Mouse (Mus musculus): ENCODE results near the gene Bdh1.

The Bdh1 gene

DNA sequence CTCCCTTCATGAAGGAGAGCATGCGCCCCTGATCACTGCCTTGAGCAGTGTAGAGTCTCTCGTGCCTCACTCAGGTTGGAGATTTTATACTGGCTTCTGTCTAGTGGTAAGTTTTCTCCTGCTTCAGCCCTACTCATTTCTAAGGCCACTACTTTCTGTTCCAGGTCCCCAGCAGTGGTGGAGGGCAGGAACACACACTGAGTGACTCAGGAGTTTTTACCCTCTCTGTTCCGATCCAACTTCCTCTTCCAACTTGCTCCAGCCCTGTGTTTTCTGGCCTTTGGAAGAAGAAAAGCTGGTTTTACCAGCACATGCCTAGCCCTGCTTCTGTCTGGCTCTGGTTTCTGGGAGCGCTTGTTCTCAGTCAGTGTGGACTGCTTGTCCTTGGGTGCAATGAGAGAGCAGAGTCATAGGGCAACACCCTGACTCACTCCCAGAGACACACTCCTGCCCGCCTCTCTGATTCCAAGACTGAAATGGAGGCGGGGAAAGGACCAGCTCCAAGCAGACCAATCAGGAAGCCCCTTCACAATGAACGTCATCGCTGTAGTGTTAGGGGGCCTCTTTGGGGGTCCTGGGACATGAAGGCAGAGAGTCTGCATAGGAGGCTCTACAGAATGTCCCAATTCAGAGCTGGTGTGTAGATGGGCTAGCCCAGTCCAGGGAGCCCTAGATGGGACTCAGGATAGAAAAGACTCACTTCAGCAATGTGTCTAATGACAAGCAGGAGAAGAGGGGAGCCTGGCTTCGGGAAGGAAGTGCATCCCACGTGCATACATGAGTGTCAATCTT, 84.8 kb downstream of the Bdh1 start:
- DNase-seq = peak; percentile 43

DNA sequence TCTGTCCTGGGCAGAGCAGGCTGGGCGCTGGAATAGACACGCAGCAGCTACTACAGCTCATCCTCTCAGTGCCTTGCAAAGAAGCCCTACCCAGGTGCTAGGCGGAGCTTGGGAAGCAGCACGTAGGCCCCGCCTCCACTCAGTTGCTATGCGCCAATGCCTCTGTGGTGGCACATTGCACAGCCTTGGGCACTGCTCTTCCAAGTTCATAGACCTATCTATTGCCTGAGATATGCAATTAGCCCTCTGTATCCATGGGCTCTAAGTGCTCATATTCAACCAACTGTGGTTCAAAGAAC, 85.3 kb downstream of the Bdh1 start:
- peak; percentile 15 for DNase-seq

DNA sequence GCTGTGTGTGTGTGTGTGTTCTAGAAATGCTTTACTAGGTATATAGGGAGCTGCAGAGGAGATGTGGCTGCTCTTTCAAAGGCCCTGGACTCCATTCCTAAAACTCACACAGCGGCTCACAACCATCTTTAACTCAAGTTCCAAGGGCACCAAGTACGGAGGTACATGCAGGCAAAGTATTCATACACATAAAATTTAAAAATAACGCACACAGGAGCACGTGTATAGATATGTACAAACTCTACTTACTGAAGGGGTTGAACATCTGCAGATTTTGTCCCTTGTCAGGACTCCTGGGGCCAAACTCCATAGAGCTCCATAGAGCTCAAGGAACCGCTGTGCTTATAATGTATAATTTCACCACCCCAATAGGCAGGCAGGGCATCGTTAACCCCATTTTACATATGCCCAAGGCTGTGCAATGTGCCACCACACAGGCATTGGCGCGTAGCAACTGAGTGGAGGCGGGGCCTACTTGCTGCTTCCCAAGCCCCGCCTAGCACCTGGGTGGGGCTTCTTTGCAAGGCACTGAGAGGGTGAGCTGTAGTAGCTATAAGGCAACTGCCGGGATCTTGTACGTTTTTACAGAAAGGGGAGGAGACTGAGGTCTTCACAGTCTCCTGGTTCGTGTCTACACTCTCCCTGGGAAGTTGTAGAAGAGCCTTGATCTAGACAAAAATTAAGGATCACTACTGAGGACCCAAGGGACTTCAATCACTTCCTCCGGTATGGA, 85.9 kb downstream of the Bdh1 start:
- peak; percentile 25 for DNase-seq

Measured in kidney, adult 9 months (tissue).